ENCODE assay signal across 7 mouse cellular contexts in the genomic region with DNA sequence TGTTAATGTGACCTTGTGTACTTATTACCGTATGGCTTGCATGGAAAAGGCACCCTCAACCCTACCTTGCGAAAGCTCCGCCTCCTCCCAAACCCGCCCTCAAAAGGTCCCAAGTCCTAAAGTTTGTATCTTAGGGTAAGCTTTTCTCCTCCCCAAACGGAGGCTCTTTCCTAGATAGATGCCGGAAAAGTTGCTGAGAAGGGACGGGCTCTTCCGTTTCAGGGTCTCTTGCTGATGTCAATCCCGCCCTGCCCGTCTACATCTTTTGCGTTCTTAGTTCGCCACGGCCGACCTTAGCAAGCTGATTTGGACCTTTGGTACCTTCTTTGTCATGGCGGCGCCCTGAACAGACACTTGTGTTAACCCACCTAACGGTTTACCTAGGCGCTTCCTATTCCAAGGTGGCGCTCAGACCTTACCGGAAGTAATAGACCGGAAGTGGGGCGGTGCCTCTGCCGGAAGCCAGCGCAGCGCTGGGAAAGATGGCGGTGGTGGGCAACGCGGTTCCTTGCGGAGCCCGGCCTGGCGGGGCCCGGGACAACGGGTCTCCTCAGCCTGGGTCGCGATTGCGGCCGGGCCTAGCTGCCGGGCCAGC. TPM values are rescaled to one million over a fixed set of nuclear protein-coding genes. Genes with fewer than 3 reads are reported as not detected.
A peak's percentile ranks its signal among the peaks of the same experiment; 100 is the strongest.
DNase-seq lines count a peak whose midpoint lies in the region; ATAC-seq lines count a peak whose summit lies in the region.

A gene (plus strand): TSS at position 391 of the 595 bp plus-strand sequence.
A gene (minus strand): TSS at position 406 of the 595 bp plus-strand sequence.

- H3K36me3 ChIP-seq in embryonic facial prominence, embryonic 10.5 days (replicated peaks) = peaks cover 34% of the 10 kb centered on the region
- H3K36me3 ChIP-seq in limb, embryonic 11.5 days (ENCODE audit: control insufficient read depth, insufficient read depth, low read length) = peaks cover 6% of the 10 kb centered on the region; the same call in 1 of the 2 replicates
- peaks cover 27% of the 10 kb centered on the region for H3K36me3 ChIP-seq in midbrain, embryonic 14.5 days (ENCODE audit: control insufficient read depth, insufficient read depth, low read length)

- H3K9ac ChIP-seq in limb, embryonic 11.5 days (ENCODE audit: low read length) = peak within 1 kb of the TSS; percentile 95
- peak within 1 kb of the TSS; percentile 92 for H3K9ac ChIP-seq in midbrain, embryonic 14.5 days (replicated peaks; ENCODE audit: low read length)

- no peaks in the 10 kb centered on the region for H3K9me3 ChIP-seq in embryonic facial prominence, embryonic 10.5 days
- no peaks in the 10 kb centered on the region for H3K9me3 ChIP-seq in limb, embryonic 11.5 days (ENCODE audit: control insufficient read depth, low read length)
- H3K9me3 ChIP-seq in midbrain, embryonic 14.5 days (ENCODE audit: control insufficient read depth, low read length) = no peaks in the 10 kb centered on the region

- WGBS in embryonic facial prominence, embryonic 10.5 days = under 1% methylated on average over 38 of the region's 38 CpGs
- under 1% methylated on average over 38 of the region's 38 CpGs for WGBS in limb, embryonic 11.5 days
- whole genome bisulfite sequencing in midbrain, embryonic 14.5 days = under 1% methylated on average over 38 of the region's 38 CpGs

- H3K27ac ChIP-seq in embryonic facial prominence, embryonic 10.5 days (replicated peaks) = peak within 1 kb of the TSS; percentile 96
- H3K27ac ChIP-seq in limb, embryonic 11.5 days (replicated peaks; ENCODE audit: low read depth, low read length) = peak within 1 kb of the TSS; percentile 77
- peak within 1 kb of the TSS; percentile 75 for H3K27ac ChIP-seq in midbrain, embryonic 14.5 days (replicated peaks; ENCODE audit: low read depth, low read length)

- H3K4me3 ChIP-seq in embryonic facial prominence, embryonic 10.5 days = peak within 1 kb of the TSS; percentile 100
- peak within 1 kb of the TSS; percentile 88 for H3K4me3 ChIP-seq in limb, embryonic 11.5 days (ENCODE audit: low read depth, low read length)
- peak within 1 kb of the TSS; percentile 100 for H3K4me3 ChIP-seq in midbrain, embryonic 14.5 days (replicated peaks; ENCODE audit: low read depth, low read length)

- peaks cover 25% of the 10 kb centered on the region for H3K4me1 ChIP-seq in embryonic facial prominence, embryonic 10.5 days
- H3K4me1 ChIP-seq in limb, embryonic 11.5 days (ENCODE audit: control insufficient read depth, insufficient read depth, low read length) = peaks cover 17% of the 10 kb centered on the region
- H3K4me1 ChIP-seq in midbrain, embryonic 14.5 days (ENCODE audit: control insufficient read depth, insufficient read depth, low read length) = peaks cover 13% of the 10 kb centered on the region

- H3K4me2 ChIP-seq in limb, embryonic 11.5 days (ENCODE audit: low read depth, severe bottlenecking) = peak within 1 kb of the TSS; percentile 86
- H3K4me2 ChIP-seq in midbrain, embryonic 14.5 days (ENCODE audit: low read length) = peak within 1 kb of the TSS; percentile 59

- ATAC-seq in limb, embryonic 11.5 days (ENCODE audit: insufficient number of reproducible peaks, low FRiP score, low TSS enrichment, low read depth) = peak; percentile 94
- peak; percentile 95 for ATAC-seq in midbrain, embryonic 14.5 days (ENCODE audit: low FRiP score, low TSS enrichment)

- DNase-seq in adrenal gland, postnatal 14 days = peak; percentile 94
- peak; percentile 92 for DNase-seq in embryonic facial prominence, embryonic 10.5 days (ENCODE audit: low spot score)
- DNase-seq in heart, adult 11 months = peak; percentile 98
- peak; percentile 91 for DNase-seq in kidney, adult 18-20 months
- DNase-seq in limb, embryonic 11.5 days (ENCODE audit: low spot score) = peak; percentile 93
- peak; percentile 96 for DNase-seq in midbrain, embryonic 14.5 days
- DNase-seq in spleen, adult 18-20 months = peak; percentile 79 to 86

- H3K27me3 ChIP-seq in embryonic facial prominence, embryonic 10.5 days (replicated peaks; ENCODE audit: low read depth, poor library complexity, severe bottlenecking) = no peaks in the 10 kb centered on the region
- no peaks in the 10 kb centered on the region for H3K27me3 ChIP-seq in limb, embryonic 11.5 days (ENCODE audit: control insufficient read depth, insufficient read depth, low read length)
- no peaks in the 10 kb centered on the region for H3K27me3 ChIP-seq in midbrain, embryonic 14.5 days (ENCODE audit: control insufficient read depth, insufficient read depth, low read length)

RNA-seq across cellular contexts. Expression of the first gene that starts in this region (rescaled TPM):
- total RNA-seq in adrenal gland, postnatal 14 days (2021) = 34.8 and 36.3 TPM in 2 replicates
- 59.8 and 65.8 TPM in 2 replicates for polyA plus RNA-seq in embryonic facial prominence, embryonic 10.5 days (2016; fragmentation: Nextera tagmentation; extraction: Ambion mirVana)
- 48.8 and 51.8 TPM in 2 replicates for polyA plus RNA-seq in limb, embryonic 11.5 days (2014; fragmentation: Nextera tagmentation; extraction: Ambion mirVana)
- polyA plus RNA-seq in midbrain, embryonic 14.5 days (2014; fragmentation: Nextera tagmentation; extraction: Ambion mirVana) = 49.6 and 50.6 TPM in 2 replicates

RNA-seq across cellular contexts. Expression of the second gene that starts in this region (rescaled TPM):
- total RNA-seq in adrenal gland, postnatal 14 days (2021) = 21.6 and 26.2 TPM in 2 replicates
- 33.3 and 34.7 TPM in 2 replicates for polyA plus RNA-seq in embryonic facial prominence, embryonic 10.5 days (2016; fragmentation: Nextera tagmentation; extraction: Ambion mirVana)
- polyA plus RNA-seq in limb, embryonic 11.5 days (2014; fragmentation: Nextera tagmentation; extraction: Ambion mirVana) = 39.0 and 41.5 TPM in 2 replicates
- 40.1 and 50.4 TPM in 2 replicates for polyA plus RNA-seq in midbrain, embryonic 14.5 days (2014; fragmentation: Nextera tagmentation; extraction: Ambion mirVana)

Comparison
In these comparisons a context has a peak if more than half of its experiments do, and no peak if none do; other contexts are left out.
1. Peak in every context shown above with its lines: DNase-seq, ATAC-seq, H3K4me3 ChIP-seq and H3K27ac ChIP-seq.